Mouse (Mus musculus) 3134 (cell line): ENCODE results near the gene Cachd1.

Experiments used
- DNase-seq: peaks from one replicate; pipeline ENCODE4 v3.0.0-alpha.2; 2011; ENCODE audit warnings: low spot score; ENCODE audit not compliant: insufficient read length; ENCODE audit errors: extremely low read depth

The Cachd1 gene

DNA sequence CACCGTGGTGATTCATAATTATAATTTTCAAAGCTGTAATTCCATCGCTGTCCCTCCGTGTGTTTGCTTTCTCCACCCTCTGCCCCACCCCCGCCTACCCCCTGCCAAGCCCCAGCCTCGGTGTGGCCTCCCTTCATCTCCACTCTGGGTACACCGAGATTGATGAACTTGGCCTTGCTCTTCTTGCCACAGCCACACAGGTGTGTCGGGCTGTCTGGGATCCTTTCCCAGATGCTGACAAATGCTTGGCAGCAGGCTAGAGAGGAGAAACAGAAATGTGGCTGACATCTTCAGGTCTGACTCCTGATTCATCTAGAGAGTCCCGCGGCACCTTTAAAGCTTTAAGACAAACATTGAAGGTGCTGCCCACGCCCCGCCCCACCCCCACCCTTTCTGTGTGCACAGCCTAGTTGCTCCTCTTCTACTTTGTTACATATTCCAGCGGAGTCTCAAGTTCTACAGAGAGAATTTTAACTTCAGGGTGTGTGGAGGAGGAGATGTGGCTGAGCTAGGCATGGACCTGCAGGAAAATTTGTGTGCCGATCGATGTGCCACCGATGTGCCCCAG, 87.5 kb downstream of the Cachd1 start:
- DNase-seq = no peak

- DNase-seq = no peak
These were observed 88.9 kb downstream of the Cachd1 start for GRCm38 (mm10) chr4:100865423-100865822.

- no peak for DNase-seq
These were observed 89.7 kb downstream of the Cachd1 start for GRCm38 (mm10) chr4:100865962-100866703.

- DNase-seq = no peak
These were observed 100.9 kb downstream of the Cachd1 start for GRCm38 (mm10) chr4:100877351-100877750.

- no peak for DNase-seq
These were observed 102.9 kb downstream of the Cachd1 start for GRCm38 (mm10) chr4:100879414-100879813.

GRCm38 (mm10) chr4:100880075-100880474, 103.6 kb downstream of the Cachd1 start:
- DNase-seq = no peak

- no peak for DNase-seq
These were observed 109.6 kb downstream of the Cachd1 start for GRCm38 (mm10) chr4:100885793-100886742.

DNA sequence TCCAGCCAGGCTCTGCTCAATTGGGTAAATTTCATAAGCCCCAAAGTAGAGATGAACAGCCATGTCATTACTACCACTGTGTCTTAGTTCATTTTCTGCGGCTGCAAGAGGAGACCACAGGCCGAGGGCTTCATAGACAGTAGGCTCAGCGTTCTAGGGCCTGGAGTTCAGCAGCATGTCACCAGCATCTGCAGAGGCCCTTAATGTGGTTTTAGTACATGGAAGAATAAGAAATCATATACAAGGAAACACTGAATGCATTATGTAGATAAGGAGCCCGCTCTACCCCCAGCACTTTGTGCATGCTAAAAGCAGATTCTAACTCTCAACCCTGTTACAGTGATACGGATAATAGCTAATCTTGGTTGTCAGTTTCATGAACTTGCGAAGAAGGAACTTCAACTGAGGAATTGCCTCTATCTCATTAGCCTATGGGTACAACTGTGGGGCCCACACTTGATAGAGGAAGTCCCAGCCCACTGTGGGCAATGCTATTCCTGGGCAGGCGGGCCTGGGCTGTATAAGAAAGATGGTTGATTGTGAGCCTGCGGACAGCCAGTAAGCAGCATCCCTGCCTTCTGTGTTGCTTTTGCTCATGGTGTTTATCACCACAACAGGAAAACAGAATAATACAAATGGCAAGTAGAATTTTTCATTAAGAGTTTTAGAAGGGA, 110.4 kb downstream of the Cachd1 start:
- DNase-seq = no peak

DNA sequence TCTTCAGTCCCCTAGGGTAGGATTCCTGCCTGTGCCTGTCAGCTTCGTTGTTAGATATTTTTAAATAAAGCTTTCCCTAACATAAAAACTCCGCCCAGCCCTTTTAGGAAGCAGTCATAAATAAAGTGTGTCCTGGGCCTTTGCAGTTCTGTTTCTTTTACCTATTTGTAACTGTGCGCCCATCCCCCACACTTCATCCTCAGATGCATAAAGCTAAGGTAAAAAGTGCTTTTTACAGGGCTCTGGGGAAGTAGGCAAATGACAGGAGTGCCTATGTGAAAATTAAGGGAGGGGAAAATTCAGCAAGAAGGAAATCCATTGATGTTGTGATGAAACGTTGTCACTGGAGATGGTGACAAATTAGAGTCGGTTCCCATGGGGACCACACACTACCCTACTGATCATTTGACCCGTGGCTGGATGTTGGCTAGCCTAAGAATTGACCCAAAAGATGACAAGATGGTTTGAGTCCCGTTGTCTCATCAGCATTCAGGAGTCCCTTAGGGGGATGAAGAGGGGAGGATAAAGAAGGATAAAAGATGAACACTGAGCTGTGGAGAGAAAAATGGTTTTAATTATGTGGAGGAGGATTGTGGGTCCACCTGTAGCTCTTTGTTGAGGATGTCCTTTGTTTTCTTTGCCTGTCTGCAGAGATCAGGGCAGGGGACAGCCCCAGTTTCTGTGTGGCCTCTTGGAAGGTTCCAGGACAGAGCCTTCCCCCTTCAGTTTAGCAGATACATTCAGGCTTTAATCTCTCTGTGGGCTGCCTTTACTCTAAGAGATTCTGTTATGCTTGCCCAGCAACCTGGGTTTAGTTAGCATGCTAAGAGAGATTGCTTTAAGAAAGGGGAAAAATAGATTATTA, 113.9 kb downstream of the Cachd1 start:
- DNase-seq = no peak

DNA sequence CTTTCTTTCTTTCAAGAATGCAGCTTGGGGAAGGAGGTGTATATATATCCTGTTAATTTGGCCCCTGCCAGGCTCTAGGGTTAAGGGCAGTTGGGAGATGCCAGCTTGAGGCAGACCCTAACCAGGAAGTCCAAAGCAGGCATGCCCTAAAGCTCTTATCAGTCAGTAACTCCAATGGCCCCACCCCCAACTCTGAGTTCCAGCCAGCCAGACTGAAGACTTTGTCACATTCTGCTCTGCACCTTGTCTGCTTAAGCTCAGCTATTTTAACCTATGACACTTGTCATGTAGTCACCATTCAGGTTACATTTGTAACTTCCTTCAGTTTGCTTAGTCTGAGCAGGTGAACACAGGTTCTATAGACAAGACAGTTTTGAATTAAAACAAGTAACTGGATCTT, 117.3 kb downstream of the Cachd1 start:
- no peak for DNase-seq

- DNase-seq = no peak
These were observed 117.7 kb downstream of the Cachd1 start for GRCm38 (mm10) chr4:100894142-100894541.

DNA sequence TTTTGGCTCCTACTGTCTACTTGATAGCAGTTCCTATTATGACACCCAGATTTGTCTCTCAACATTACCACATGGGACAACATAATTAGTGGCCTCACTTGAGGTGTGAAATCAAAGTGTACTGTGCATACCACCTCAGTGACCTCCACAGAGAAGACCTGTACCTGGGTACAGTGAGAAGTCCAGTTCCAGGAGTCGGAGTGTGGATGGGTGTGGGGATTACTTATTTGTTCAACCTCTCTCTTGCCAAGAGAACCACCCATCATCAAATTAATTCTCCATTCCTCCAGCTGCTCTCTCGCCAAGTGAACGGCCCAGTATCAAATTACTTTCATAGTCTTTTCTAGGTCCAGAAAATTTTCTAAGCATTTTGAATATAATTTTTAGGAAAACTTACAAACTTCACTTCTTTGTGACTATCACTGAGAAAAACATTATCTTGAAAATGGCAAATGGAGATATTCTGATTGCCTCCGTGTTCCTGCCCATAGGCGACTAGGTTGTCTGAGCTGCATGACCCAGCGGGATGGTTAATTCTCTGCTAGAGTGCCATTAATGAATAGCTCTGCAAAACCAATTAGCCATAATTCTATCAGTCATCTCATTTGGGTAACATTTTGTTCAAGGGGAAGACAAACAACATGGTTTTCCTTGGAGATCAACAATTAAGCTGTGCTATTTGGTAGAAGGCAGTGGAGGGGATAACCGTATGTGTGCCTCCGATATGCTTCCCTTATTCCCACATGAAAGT, 120.0 kb downstream of the Cachd1 start:
- no peak for DNase-seq

DNA sequence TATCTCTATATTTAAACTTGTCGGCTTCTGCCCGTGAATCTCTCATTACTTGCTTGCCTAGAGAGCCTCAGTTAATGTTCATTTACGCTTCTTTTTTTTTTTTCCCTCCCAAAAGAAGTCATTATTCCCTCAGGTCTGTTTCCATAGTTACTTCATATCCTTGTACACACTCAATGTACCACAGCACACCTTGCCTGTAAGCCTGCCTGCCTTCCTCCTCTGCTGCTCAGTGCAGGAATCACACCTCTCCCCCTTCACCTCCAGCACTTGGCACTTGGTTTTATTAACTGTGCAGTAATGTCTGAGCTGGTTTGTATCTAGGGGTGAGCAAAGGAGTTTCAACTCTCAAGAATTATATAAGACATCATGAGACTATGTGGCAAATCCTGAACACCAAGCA, 121.5 kb downstream of the Cachd1 start:
- no peak for DNase-seq

DNA sequence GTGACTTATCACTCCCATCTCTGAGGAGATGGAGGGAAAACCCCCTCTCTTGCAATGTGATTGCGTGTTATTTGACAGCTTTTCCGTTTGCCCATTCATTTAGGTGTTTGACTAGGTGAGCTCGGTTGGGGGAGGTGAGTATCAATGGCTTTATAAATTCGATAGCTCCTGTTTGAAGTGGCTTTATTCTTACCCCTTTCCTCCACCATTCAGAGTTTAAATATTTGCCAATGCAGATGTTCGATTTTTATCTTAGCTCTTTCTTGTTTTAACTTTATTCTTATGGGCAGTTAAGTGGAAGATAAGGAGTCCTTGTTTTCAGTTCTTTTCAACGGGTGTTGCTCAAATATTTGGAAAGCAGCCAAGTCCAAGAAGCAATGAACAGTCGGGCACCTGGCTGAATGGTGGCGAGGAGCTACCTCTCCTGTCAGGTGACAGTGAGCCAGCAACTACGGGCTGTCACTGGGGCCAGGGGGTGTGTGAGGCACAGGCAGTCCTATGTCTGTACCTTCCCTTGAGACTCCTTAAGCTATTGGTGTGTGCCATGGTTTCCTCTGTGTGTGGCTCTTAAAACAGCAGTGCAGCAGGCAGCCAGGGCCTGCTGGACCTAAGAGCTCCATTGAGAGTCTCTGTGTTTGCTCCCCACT, 133.3 kb downstream of the Cachd1 start:
- DNase-seq = peak; percentile 2

- DNase-seq = no peak
These were observed 134.3 kb downstream of the Cachd1 start for GRCm38 (mm10) chr4:100910605-100911330.

DNA sequence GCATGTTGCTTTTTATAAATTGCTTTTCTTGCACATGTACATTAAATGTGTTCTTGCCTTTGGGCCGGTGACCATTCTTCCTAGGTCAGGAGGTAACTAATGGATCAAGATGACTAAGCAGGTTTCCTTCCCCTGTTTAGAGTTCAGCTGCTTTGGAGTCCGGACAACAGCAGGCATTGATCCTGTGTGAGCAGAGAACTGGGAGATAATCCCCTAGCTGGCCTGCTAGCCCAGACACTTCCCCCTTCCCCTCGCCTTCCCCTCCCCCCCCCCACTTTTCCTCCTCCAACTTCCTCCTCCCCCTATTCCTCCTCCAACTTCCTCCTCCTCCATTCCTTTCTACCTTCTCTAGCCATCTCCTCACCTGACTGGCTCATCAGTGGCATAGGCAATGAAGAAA, 135.2 kb downstream of the Cachd1 start:
- DNase-seq = no peak

GRCm38 (mm10) chr4:100913666-100914065, 137.2 kb downstream of the Cachd1 start:
- no peak for DNase-seq

DNA sequence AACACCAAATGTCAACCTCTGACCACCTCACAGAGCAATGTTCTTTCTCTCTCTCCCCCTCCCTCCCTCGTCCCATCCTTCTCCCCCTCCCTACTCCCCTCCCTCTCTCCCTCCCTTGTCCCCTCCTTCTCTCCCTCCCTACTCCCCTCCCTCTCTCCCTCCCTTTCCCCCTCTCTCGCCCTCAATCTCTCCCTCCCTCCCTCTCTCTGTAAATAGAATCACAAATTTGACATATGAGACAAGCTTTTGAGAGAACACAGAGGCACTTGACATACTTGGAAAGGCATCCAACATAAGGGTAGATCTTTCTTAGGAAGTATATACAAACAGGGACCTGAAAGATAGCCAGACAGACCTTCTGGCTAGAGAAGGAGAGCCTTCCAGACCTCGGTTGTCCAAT, 138.1 kb downstream of the Cachd1 start:
- DNase-seq = no peak
